Mouse (Mus musculus) adrenal gland, postnatal 25 days (tissue): ENCODE results near the gene Tmem183a. TPM values are rescaled to one million over a fixed set of nuclear protein-coding genes. Genes with fewer than 3 reads are reported as not detected.

Experiments
- DNase-seq: peaks from one replicate; pipeline ENCODE4 v3.0.0; 2021; ENCODE audit warnings: mixed read lengths
- total RNA-seq: library from RNA; stranded (reverse); gene quantifications from 2 replicates; pipeline ENCODE4 v1.2.3, GENCODE M21; 2021

The Tmem183a gene
- total RNA-seq, 1 experiment from 2014 or later = 56.3 TPM

DNA sequence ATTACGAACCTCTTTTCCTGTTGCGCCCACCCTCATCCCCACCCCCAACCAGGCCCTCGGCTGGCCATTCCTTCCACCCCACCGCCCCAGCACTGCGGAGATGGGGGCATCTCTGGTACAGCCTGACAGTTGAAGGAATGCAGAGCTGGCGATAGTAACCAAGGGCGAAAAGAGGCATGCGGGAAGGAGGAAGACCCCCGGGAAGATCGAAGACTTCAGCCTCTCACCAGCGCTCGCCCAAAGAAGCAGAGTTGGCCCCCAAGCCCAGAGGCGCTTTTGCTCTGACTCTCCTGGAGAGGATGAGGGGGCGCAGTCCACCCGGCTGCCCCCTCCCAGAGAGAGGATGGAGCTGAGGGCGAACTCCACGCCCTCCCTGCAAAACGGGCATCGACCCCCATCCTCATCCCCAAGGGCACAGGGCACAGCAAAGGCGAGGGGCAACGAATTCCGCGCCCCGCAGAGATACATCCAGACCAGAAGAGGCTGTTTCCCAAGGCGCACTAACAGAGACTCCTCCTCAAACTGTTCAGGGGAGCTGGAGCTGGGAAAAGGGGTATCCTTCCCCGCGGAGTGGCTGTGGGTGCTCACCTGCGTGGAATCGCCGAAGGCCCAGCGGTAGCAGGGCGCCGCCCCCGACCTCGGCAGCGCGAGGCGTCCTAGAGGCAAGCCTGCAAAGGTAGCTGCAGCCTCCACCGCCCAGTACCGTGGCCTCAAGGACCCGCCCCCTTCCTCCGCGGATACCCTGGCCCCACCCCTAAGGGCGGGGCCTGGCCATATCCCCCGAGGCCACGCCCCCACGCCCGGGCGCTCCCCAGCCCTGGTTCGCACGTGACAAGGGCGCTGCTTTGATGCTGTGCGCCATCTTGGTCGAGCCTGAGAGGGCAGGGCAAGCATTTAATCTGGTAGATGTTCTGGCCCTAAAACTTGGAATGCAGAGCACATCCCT, 17.5 kb downstream of the Tmem183a start:
- DNase-seq = peak; percentile 78

DNA sequence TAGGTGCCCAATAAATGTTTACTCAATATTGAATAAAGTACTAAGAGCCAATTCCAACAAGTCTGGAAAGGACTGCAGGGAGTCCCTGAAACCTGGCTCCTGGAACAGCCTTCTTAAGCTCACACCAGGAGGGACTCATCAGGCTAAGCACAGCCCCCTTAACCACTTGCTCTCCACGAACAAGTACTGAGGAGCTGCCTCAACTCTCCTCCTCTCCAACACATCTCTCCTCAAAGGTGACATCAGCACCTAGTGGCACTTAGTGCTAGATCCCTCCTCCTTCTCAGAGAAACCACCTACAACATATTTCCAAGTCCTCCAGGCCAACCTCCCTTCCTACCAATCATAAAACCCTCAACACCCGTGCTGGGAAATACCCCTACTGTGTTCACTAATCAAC, 18.2 kb downstream of the Tmem183a start:
- DNase-seq = no peak

- DNase-seq = no peak
Observed at GRCm38 (mm10) chr1:134342781-134343310, 18.9 kb downstream of the Tmem183a start.

DNA sequence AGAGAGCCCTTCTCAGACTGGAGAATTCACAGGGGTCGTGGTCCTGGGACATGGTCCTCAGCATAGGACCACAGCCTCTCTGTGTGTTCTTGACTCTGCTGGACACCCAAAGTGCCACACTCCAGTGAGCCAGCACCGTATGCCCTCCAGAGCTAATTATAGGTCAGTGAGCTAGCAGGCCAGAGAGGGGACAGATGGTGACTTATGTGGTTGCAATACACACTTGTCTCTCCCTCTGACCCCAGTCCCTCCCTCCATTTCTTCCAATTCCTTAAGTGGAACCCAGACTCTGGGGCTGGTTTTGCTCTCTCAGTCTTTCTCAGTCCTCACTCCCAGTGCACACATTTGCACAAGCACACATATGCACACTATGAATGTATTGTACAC, 19.5 kb downstream of the Tmem183a start:
- no peak for DNase-seq

DNA sequence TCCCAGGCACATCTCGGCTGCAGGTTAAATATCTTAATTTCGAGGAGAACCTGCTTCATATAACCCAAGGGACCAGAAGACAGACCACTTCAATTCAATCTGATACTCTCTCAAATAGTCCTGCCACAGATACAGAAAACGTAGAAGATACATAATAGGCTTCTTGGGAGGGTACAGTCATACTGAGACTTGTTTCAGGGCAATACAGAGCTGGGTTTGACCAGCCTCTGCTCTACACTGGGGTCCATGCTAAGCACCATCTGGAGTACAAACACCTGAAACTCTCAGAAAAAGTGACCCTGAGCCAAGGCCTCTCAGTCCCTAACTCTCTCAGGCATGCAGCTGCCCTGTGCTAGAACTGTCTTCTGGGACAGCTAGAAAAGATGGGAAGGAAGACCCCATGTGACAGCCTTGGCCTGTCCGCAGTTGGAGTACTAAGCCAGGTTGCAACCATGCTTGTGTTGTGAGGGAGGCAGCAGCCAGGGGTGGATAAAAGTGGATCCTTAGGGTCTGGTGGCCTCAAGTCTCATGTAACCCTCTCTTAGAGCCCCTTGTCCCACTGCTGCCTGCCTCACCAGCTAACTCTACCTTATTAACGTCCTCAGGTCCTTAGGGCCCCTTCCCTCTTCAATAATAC, 20.0 kb downstream of the Tmem183a start:
- no peak for DNase-seq

DNA sequence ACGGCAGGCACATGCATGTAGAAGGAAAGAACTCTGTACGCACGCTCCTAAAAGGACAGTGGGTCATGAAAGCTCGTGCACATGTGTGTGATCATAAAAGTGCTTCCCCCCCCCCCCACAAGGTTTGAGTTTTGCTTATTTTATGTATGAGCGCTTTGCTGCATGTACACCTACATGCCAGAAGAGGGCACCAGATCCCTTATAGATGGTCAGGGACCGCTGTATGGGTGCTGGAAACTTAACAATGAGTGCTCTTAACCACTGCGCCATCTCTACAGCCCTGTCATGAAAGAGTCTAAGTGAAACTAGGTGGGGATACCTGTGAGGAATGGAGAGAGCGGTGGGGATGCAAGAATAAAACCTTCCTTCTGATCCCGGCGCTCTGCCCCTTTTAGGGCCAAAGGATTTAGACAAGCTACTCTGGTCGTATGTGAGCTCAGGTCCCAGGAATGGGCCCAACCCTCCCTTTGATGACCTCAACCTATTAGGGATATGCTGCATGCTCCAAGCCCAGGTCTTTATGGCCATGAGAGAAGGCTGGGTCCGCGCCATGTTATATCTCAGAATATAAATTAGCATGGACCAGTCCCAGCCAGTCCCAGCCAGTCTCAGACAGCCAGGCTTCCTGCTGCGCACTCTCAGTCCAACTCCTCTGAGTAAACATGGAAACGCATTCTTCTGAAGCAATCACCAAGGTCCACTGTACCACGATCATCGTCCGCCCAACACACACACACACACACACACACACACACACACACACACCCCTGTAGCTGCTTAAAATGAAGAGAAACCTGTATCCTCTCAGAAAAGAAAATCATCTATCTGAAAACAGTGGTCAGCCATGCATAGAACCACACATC, 21.8 kb downstream of the Tmem183a start:
- no peak for DNase-seq

DNA sequence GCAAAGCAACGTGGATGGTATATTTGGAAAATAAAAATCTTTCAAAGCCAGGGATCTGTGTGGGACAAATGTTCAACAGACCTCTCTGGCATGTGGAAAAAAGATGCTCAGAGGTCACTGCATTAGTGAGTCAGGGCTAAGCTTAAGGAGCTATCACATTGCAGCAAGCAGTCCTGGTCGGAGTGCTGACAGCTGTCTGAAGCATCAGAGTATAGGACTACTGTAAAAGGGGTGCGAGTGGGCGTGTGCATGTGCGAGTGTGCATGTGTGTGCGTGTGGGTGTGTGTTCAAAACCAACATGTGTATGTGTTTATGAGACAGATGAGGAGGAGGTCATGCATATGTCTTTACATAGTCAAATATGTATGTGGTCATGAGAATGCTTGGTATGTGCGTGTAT, 22.6 kb downstream of the Tmem183a start:
- DNase-seq = no peak

DNA sequence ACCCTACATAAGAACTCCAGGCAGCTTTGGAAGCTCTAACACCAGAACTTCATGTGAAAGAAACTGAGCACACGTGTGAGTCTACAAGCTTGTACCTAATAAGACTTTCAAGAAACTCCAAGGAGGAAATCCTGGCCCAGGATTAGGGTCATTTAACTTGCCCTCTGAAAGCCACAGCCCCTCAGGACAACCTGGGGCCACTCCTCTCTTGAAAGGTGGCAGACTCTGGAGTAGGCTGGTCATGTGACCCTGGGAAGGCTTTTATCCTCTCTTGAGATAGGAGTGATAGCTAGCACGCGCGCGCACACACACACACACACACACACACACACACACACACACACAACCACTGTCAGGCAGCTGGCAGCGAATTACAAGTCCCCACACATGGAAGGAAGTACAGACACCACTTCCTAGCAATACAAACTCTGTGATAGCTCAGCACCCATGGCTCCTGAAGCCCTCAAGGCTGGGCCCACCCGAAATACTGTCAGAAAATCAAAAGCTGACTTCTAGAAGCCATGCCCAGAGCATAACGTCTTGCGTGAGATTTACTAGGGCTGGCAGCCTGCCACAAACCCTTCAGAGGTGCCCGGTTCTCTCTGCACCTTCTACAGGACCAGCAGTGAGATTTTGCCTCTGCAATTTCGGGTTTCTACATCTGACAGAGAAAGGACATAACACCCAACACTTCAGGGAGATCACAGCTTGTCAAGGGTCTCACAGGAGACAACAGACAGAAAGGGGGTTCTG, 24.6 kb downstream of the Tmem183a start:
- DNase-seq = no peak

DNA sequence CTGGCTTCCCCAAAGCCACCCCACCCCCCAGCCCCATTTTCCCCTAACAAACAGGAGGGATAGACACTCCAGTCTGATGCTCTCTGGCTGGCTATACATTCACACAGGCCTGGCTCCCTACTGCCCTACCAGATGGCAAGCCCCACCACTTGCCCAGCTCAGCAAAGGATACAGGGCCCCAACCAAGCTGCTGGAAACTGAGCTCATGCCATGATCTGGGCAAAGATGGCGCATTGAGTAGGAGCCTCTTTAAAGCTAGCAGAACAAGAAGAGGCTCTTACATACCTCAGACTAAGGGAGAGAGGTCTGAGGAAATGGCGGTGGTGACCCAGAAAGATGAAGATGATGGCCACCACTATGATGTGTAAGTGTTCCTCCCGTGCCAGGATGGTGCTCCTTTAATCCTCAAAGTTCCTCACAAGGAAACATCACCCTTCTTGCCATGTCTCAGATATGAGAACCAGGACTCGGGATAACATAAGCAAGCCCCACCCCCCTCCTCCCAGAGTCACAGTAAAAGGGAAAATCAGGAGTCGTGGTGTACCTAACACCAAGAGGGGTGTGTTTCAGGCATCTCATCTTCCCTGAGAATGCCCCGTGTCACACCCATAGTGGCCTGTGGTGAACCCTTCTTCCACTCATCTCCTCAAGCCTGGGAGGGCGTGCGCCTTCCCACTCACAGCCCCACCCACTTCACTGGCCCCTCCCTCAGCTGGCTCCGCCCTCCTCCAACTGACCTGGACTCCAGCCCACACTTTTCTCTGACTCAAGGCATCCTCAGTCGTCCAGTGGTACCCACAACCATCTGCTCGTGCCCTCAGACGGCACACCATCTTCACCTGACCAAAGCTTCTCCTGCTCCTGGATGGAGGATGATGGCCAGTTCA, 25.6 kb downstream of the Tmem183a start:
- DNase-seq = no peak

GRCm38 (mm10) chr1:134335211-134335923, 26.4 kb downstream of the Tmem183a start:
- DNase-seq = no peak

- DNase-seq = no peak
Observed at GRCm38 (mm10) chr1:134334111-134334827, 27.5 kb downstream of the Tmem183a start.

DNA sequence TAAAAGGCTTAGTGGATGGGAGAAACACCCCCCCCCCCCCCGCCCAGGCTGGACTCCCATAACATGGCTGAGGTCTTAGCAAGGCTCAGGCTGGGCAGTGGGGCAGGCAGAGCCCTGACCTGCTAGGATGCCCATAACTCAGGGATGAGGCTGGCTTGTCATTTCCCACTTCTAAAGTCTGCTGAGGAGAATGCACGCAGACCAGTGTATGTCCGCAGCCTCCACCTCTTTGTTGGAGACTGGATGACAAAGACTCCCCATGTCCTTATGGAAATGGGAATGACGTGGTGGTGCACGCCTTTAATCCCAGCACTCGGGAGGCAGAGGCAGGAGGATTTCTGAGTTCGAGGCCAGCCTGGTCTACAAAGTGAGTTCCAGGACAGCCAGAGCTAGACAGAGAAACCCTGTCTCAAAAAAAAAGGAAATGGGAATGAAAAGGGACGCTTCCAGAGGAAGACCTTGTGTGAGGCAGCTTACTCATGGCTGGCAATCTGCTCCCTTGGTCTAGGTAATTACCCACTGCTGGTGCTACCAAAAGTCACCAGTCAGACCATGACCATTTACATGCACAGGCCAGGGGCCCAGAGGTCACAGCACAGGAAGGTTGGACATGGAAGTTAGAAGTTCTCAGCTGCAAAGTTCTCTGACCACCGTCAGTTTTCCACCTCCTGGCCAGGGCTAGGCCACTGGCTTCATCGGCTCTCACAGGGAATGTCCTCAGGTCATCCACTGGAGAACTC, 28.2 kb downstream of the Tmem183a start:
- DNase-seq = no peak

GRCm38 (mm10) chr1:134332770-134333271, 29.0 kb downstream of the Tmem183a start, which contains the start of gene Ppfia4:
Gene Ppfia4, minus strand, starts transcription at chr1:134332928.
- peak; percentile 39 for DNase-seq

DNA sequence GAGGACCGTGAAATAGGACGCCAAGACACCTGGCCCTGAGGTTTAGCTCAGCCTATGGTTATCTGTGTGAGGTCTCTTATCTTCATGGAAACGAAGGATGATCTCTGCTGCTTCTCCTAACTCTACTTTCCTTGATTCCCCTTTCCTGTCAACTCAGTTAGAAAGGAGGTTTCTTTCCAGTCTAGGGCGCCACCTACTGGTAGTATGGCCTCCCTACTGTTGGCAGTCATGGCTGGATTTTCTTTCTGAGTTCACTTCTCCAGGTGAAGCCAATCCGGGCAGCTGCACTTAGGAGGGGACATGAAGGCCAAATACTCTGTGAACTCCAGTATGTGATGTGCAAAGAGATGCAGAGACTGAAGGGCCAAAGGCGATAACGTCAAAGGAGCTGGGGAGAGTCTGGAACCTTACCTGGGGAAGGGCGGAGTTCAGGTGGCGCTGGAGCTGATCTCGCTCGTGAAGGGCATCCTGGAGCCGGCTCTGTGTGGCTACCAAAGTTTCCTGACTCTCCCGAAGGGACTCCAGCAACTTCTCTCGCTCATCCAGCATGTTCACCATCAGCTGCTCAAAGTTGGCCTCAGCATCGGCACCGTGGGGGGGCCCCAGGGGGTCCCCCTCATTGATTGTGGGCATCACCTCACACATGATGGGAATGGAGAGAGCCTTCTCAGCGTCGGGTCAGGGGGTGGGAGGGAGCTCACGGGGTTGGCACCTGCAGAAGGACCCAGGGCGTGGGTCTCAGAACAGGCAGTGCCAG, 29.7 kb downstream of the Tmem183a start:
- peak; percentile 76 for DNase-seq

GRCm38 (mm10) chr1:134326841-134327346, 34.9 kb downstream of the Tmem183a start:
- DNase-seq = no peak

GRCm38 (mm10) chr1:134322591-134322990, 39.2 kb downstream of the Tmem183a start:
- DNase-seq = no peak

- no peak for DNase-seq
Observed at GRCm38 (mm10) chr1:134320691-134321301, 41.0 kb downstream of the Tmem183a start.
